Mouse (Mus musculus) myocyte (in vitro differentiated cells): ENCODE measurements around the gene Acot4. TPM values are rescaled to one million over a fixed set of nuclear protein-coding genes. Genes with fewer than 3 reads are reported as not detected.
"Not testable (repeated sequence)": the region's sequence is repeated elsewhere in the genome, so short reads cannot be mapped to it uniquely, and the experiment has no call there.

Experiments
- H3K27me3 ChIP-seq: one replicate; pipeline ENCODE4 v1.6.1; 2011; ENCODE audit not compliant: control insufficient read depth, insufficient read depth, insufficient read length
- H3K36me3 ChIP-seq: one replicate; pipeline ENCODE4 v1.6.1; 2011; ENCODE audit not compliant: control insufficient read depth, insufficient read depth
- H3K4me2 ChIP-seq: one replicate; pipeline ENCODE4 v1.6.1; 2011; ENCODE audit warnings: low read depth, control low read depth
- H3K4me3 ChIP-seq: one replicate; pipeline ENCODE4 v1.5.1; 2011; ENCODE audit warnings: mild to moderate bottlenecking, control low read depth, moderate library complexity
- H3K79me2 ChIP-seq: one replicate; pipeline ENCODE4 v1.6.1; 2011; ENCODE audit not compliant: control insufficient read depth, insufficient read depth
- H3ac ChIP-seq: one replicate; pipeline ENCODE4 v1.6.1; 2011; ENCODE audit not compliant: control insufficient read depth, insufficient read length
- CEBPB ChIP-seq: IDR thresholded peaks from 2 replicates; pipeline ENCODE4 v1.6.1; 2011; ENCODE audit warnings: mild to moderate bottlenecking, moderate library complexity; ENCODE audit not compliant: poor library complexity, insufficient read depth, severe bottlenecking
- E2F4 ChIP-seq: IDR thresholded peaks from one replicate; pipeline ENCODE4 v1.6.1; 2011; ENCODE audit warnings: mild to moderate bottlenecking, control low read depth, moderate library complexity; ENCODE audit not compliant: insufficient read depth
- MAX ChIP-seq: IDR thresholded peaks from one replicate; pipeline ENCODE4 v1.6.1; 2011; ENCODE audit warnings: low read depth, mild to moderate bottlenecking, control low read depth
- MYOD1 ChIP-seq, 3 experiments: IDR thresholded peaks; one replicate each; pipeline ENCODE4 v1.6.1; 2011; ENCODE audit warnings: control low read depth in 2 of 3, low read depth in 2 of 3, mild to moderate bottlenecking in 2 of 3, moderate library complexity in 1 of 3; ENCODE audit not compliant: insufficient read length in 2 of 3, control insufficient read depth in 1 of 3
- MYOG ChIP-seq, 3 experiments: IDR thresholded peaks; one replicate each; pipeline ENCODE4 v1.6.1; 2011; ENCODE audit warnings: control low read depth in 2 of 3, low read depth in 2 of 3, mild to moderate bottlenecking in 2 of 3; ENCODE audit not compliant: insufficient read length in 2 of 3, control insufficient read depth in 1 of 3, insufficient read depth in 1 of 3
- POLR2A ChIP-seq: IDR thresholded peaks from one replicate; pipeline ENCODE4 v1.6.1; 2011; ENCODE audit warnings: low read depth, mild to moderate bottlenecking, control low read depth, moderate library complexity; ENCODE audit not compliant: insufficient read length
- POLR2AphosphoS2 ChIP-seq: IDR thresholded peaks from one replicate; pipeline ENCODE4 v1.6.1; 2011; ENCODE audit warnings: low read depth, control low read depth; ENCODE audit not compliant: insufficient read length
- REST ChIP-seq: IDR thresholded peaks from one replicate; pipeline ENCODE4 v1.6.1; 2011; ENCODE audit warnings: mild to moderate bottlenecking, control low read depth, moderate library complexity; ENCODE audit not compliant: insufficient read depth, insufficient read length
- SRF ChIP-seq: IDR thresholded peaks from one replicate; pipeline ENCODE4 v1.6.1; 2011; ENCODE audit warnings: low read depth; ENCODE audit not compliant: control insufficient read depth, insufficient read length
- TCF12 ChIP-seq: IDR thresholded peaks from one replicate; pipeline ENCODE4 v1.6.1; 2011; ENCODE audit warnings: mild to moderate bottlenecking, control low read depth; ENCODE audit not compliant: poor library complexity, insufficient read depth, severe bottlenecking
- TCF3 ChIP-seq: IDR thresholded peaks from one replicate; pipeline ENCODE4 v1.6.1; 2011; ENCODE audit warnings: low read depth, control low read depth; ENCODE audit not compliant: insufficient read length
- USF1 ChIP-seq: IDR thresholded peaks from one replicate; pipeline ENCODE4 v1.6.1; 2011; ENCODE audit warnings: low read depth, mild to moderate bottlenecking, control low read depth, moderate library complexity
- polyA plus RNA-seq: library from polyadenylated mRNA; unstranded; fragments of >200 nt; fragmentation: generic; extraction: Trizol; gene quantifications from one replicate; pipeline ENCODE4 v1.2.1, GENCODE M21; 2012; ENCODE audit warnings: missing spikeins

Acot4 gene
- polyA plus RNA-seq, 1 experiment, result not detected

GRCm38 (mm10) chr12:84000418-84000817 lies 37.8 kb upstream of the Acot4 start:
- no peaks in the 10 kb centered on the region for H3K36me3 ChIP-seq
- no peaks in the 10 kb centered on the region for H3K79me2 ChIP-seq
- H3ac ChIP-seq, result no peak overlapping the region
- H3K4me2 ChIP-seq, result no peak overlapping the region
- H3K27me3 ChIP-seq, result no peaks in the 10 kb centered on the region
- TF ChIP-seq MYOD1 (IDR thresholded peaks at IDR 0.05; ENCODE audit: control insufficient read depth in 1 of 3, insufficient read length in 2 of 3, low read depth in 2 of 3) (no peak), CEBPB (no peak), USF1 (no peak), TCF3 (no peak), POLR2AphosphoS2 (no peak), REST (no peak), MAX (no peak), POLR2A (no peak), MYOG (IDR thresholded peaks at IDR 0.05; ENCODE audit: control insufficient read depth in 1 of 3, insufficient read depth in 1 of 3, insufficient read length in 2 of 3, low read depth in 2 of 3) (no peak), E2F4 (no peak), SRF (no peak), TCF12 (no peak)
- no peak overlapping the region for H3K4me3 ChIP-seq

- peaks cover 4% of the 10 kb centered on the region for H3K27me3 ChIP-seq
- H3ac ChIP-seq, result no peak overlapping the region
- no peaks in the 10 kb centered on the region for H3K36me3 ChIP-seq
- H3K79me2 ChIP-seq, result no peaks in the 10 kb centered on the region
- no peak overlapping the region for H3K4me3 ChIP-seq
- TF ChIP-seq POLR2A (no peak), TCF3 (no peak), TCF12 (no peak), REST (no peak), MAX (no peak), MYOG (IDR thresholded peaks at IDR 0.05; ENCODE audit: control insufficient read depth in 1 of 3, insufficient read depth in 1 of 3, insufficient read length in 2 of 3, low read depth in 2 of 3) (no peak)
- no peak overlapping the region for H3K4me2 ChIP-seq
Measured at GRCm38 (mm10) chr12:84003866-84004265, 34.3 kb upstream of the Acot4 start.

DNA sequence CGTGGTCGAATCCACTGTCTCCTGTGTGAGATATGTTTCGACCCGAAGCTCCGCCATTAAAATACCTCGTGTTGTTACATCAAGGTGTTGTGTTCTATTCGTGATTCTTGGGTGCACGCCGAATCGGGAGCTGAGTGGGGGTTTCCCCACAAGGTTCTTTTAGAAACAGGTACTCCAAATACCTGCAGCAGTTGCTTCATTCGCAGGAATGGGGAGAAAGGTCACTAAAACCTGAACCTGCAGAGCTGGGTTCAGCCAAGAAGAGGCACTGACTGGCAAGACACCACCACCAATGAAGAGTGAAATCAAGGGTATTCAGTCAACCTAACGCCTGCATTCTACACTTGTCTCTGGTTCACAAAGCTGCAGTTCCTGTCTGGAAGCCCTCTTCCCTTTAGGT lies 29.9 kb upstream of the Acot4 start:
- H3K79me2 ChIP-seq, result no peaks in the 10 kb centered on the region
- H3K27me3 ChIP-seq, result peaks cover 25% of the 10 kb centered on the region
- TF ChIP-seq SRF (no peak), TCF3 (no peak), E2F4 (no peak), USF1 (no peak), POLR2A (no peak), MYOG (IDR thresholded peaks at IDR 0.05; ENCODE audit: control insufficient read depth in 1 of 3, insufficient read depth in 1 of 3, insufficient read length in 2 of 3, low read depth in 2 of 3) (no peak), CEBPB (no peak), MYOD1 (IDR thresholded peaks at IDR 0.05; ENCODE audit: control insufficient read depth in 1 of 3, insufficient read length in 2 of 3, low read depth in 2 of 3) (no peak), REST (no peak), TCF12 (no peak), MAX (no peak), POLR2AphosphoS2 (no peak)
- H3K36me3 ChIP-seq, result no peaks in the 10 kb centered on the region
- no peak overlapping the region for H3ac ChIP-seq
- H3K4me2 ChIP-seq, result no peak overlapping the region
- no peak overlapping the region for H3K4me3 ChIP-seq

GRCm38 (mm10) chr12:84008729-84009128 lies 29.4 kb upstream of the Acot4 start:
- TF ChIP-seq USF1 (no peak), REST (no peak), MAX (no peak), TCF12 (no peak), MYOD1 (IDR thresholded peaks at IDR 0.05; ENCODE audit: control insufficient read depth in 1 of 3, insufficient read length in 2 of 3, low read depth in 2 of 3) (no peak), E2F4 (no peak), SRF (no peak), MYOG (IDR thresholded peaks at IDR 0.05; ENCODE audit: control insufficient read depth in 1 of 3, insufficient read depth in 1 of 3, insufficient read length in 2 of 3, low read depth in 2 of 3) (no peak), POLR2A (no peak), POLR2AphosphoS2 (no peak), TCF3 (no peak), CEBPB (no peak)
- H3K27me3 ChIP-seq, result peaks cover 25% of the 10 kb centered on the region
- H3K4me3 ChIP-seq, result no peak overlapping the region

GRCm38 (mm10) chr12:84009171-84009965 lies 28.8 kb upstream of the Acot4 start, which contains the start of gene Acot1:
Gene Acot1 (plus strand): TSS chr12:84009490.
- not testable (repeated sequence) for H3ac ChIP-seq, H3K36me3 ChIP-seq, H3K79me2 ChIP-seq, H3K4me3 ChIP-seq
- Histone ChIP-seq H3K27me3 (peaks cover 25% of the 10 kb centered on the region), H3K4me2 (peak within 1 kb of the TSS; percentile 5)

More at GRCm38 (mm10) chr12:84008729-84009128, 29.4 kb upstream of the Acot4 start:
- Histone ChIP-seq H3K4me2 (no peak overlapping the region), H3K36me3 (no peaks in the 10 kb centered on the region), H3K79me2 (no peaks in the 10 kb centered on the region), H3ac (no peak overlapping the region)
